Mouse (Mus musculus) hindbrain, postnatal 0 days (tissue): ENCODE results near the gene Fbxo30. TPM values are rescaled to one million over a fixed set of nuclear protein-coding genes. Genes with fewer than 3 reads are reported as not detected.
A peak's percentile ranks its signal among the peaks of the same experiment; 100 is the strongest.
"Not testable (repeated sequence)": the region's sequence is repeated elsewhere in the genome, so short reads cannot be mapped to it uniquely, and the experiment has no call there.

ENCODE experiments used
- ATAC-seq: fragments of 200-750 bp; cut with Nextera tagmentation; 2 replicates; pipeline ENCODE4 v1.8.0; 2017; ENCODE audit warnings: mild to moderate bottlenecking, moderate TSS enrichment, moderate library complexity
- DNase-seq: peaks from one replicate; pipeline ENCODE4 v3.0.0-alpha.2; 2015; ENCODE audit warnings: low spot score
- H3K27ac ChIP-seq: fragments of 300-500 bp; sonication (generic); 2 replicates; pipeline ENCODE4 v1.5.1; 2014; ENCODE audit warnings: mild to moderate bottlenecking
- H3K27me3 ChIP-seq: fragments of 300-500 bp; sonication (generic); 2 replicates; pipeline ENCODE4 v1.6.1; 2014; ENCODE audit warnings: low read length, mixed read lengths; ENCODE audit not compliant: insufficient read depth
- H3K36me3 ChIP-seq: fragments of 300-500 bp; sonication (generic); 2 replicates; pipeline ENCODE4 v1.6.1; 2014; ENCODE audit warnings: low read length, mixed read lengths; ENCODE audit not compliant: insufficient read depth
- H3K4me1 ChIP-seq: fragments of 300-500 bp; sonication (generic); 2 replicates; pipeline ENCODE4 v1.6.1; 2014; ENCODE audit warnings: antibody characterized with exemption, low read length, mixed read lengths; ENCODE audit not compliant: insufficient read depth
- H3K4me2 ChIP-seq: fragments of 300-500 bp; sonication (generic); 2 replicates; pipeline ENCODE4 v1.6.1; 2014; ENCODE audit warnings: low read depth, mild to moderate bottlenecking, low read length, moderate library complexity, mixed read lengths
- H3K4me3 ChIP-seq: fragments of 300-500 bp; sonication (generic); 2 replicates; pipeline ENCODE4 v1.5.1; 2014; ENCODE audit warnings: low read length
- H3K9ac ChIP-seq: fragments of 300-500 bp; sonication (generic); replicated peaks from 2 replicates; pipeline ENCODE4 v1.6.1; 2014; ENCODE audit warnings: mild to moderate bottlenecking, low read length, moderate library complexity, mixed read lengths
- H3K9me3 ChIP-seq: fragments of 300-500 bp; sonication (generic); 2 replicates; pipeline ENCODE4 v1.6.1; 2016; ENCODE audit warnings: low read length, mixed read lengths
- CTCF ChIP-seq: IDR thresholded peaks from 2 replicates; pipeline ENCODE4 v1.5.1; 2016; ENCODE audit warnings: antibody characterized with exemption, control low read depth, low read depth
- WGBS: fragments of 180-500 bp; shearing (Covaris S2); extraction: QIAGEN DNeasy Blood & Tissue Kit; methylation state at CpG from one replicate; pipeline ENCODE4 v1.1.7; 2014; 5-methylcytosine and 5-hydroxymethylcytosine counted together
- polyA plus RNA-seq: library from polyadenylated mRNA; unstranded; fragments of >200 nt; fragmentation: Nextera tagmentation; extraction: Ambion mirVana; gene quantifications from 2 replicates; pipeline ENCODE4 v1.2.1, GENCODE M21; 2015
- total RNA-seq: library from RNA; depleted of rRNA; stranded (reverse); fragments of >200 nt; gene quantifications from 2 replicates; pipeline ENCODE4 v1.2.3, GENCODE M21; 2014; rRNA removed

Fbxo30 gene
- total RNA-seq (7.6 and 8.8 TPM in 2 replicates), polyA plus RNA-seq (11.3 and 12.2 TPM in 2 replicates)

DNA sequence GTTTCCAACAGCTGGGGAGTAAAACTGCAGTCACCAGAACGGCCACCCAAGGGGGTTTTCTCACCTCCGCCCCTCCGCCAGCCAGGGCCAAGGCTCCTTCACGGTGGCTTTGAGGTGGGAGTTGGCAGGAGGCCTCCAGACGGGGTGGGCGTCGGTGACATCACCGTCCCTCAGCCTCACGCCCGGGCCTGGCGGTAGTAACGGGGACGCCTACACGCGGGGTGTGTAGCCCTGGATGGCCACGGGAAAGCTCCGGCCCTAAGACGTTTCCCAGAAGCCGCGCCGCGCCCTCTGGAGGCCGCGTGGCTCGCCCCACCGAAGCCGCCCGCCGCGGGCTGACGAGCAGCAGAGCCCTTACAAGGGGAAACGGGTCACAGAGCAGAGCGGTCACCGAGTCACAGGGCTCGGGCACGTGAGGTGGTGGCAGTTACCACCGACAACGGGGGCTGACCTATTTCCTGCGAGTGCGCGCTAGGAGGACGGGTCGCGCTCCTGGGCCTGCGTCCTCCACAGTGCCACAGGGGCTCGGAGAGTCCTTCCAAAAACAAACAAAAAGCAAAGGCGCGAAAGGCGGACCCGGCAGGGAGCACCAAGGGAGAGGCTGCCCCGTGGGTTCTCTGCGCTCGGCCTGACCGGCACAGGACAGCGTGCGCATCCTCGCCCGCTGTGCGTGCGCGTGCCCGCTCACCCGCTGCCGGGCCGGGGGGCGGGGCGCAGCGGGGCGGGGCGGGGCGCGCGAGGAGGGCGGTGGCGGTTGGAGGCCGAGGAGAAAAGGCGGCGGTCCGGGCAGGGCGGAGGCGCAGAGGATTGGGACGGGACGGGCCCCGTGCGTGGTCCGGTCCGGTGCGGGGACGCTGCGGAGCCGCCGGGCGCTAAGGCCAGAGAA, at the start of gene Fbxo30:
Gene Fbxo30, plus strand, starts transcription at position 753 of the 886 bp plus-strand sequence.
- Histone ChIP-seq H3K9ac (peak within 1 kb of the TSS; percentile 87), H3K27me3 (no peaks in the 10 kb centered on the region), H3K9me3 (no peaks in the 10 kb centered on the region), H3K27ac (peak within 1 kb of the TSS; percentile 98), H3K4me3 (peak within 1 kb of the TSS; percentile 99), H3K4me1 (no peaks in the 10 kb centered on the region), H3K4me2 (peak within 1 kb of the TSS; percentile 84), H3K36me3 (no peaks in the 10 kb centered on the region)
- WGBS, result under 1% methylated on average over 78 of the region's 93 CpGs
- TF ChIP-seq CTCF, result peak; percentile 19; the same call in 1 of the 2 replicates
- DNase-seq (peak; percentile 92), ATAC-seq (peak; percentile 95)

DNA sequence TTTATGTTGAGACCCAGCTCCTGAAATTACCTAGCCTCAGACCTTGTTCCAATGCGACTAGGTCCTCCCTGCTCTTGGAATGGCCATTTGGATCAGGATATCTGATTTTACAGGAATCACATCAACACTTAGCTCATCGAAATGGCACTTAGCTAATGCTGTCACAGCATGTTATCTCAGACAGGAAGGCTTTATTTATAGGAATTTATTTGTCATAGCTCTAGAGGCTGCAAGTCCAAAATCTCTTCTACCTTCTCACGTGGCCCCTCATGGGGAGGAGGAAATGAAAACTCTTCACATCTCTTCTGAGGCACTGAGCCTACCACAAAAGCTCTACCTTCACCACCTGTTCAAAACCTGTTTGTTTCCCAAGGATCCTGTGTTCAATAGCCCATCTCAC, 47.9 kb upstream of the Fbxo30 start:
- WGBS, result 77% methylated on average over 3 of the region's 3 CpGs
- TF ChIP-seq CTCF, result no peak
- H3K4me1 ChIP-seq, result no peaks in the 10 kb centered on the region
- no peak overlapping the region for H3K9ac ChIP-seq
- no peaks in the 10 kb centered on the region for H3K36me3 ChIP-seq
- no peak overlapping the region for H3K4me3 ChIP-seq
- no peaks in the 10 kb centered on the region for H3K27me3 ChIP-seq
- H3K9me3 ChIP-seq, result no peaks in the 10 kb centered on the region
- H3K27ac ChIP-seq, result no peak overlapping the region
- DNase-seq (no peak), ATAC-seq (no peak)
- H3K4me2 ChIP-seq, result no peak overlapping the region

DNA sequence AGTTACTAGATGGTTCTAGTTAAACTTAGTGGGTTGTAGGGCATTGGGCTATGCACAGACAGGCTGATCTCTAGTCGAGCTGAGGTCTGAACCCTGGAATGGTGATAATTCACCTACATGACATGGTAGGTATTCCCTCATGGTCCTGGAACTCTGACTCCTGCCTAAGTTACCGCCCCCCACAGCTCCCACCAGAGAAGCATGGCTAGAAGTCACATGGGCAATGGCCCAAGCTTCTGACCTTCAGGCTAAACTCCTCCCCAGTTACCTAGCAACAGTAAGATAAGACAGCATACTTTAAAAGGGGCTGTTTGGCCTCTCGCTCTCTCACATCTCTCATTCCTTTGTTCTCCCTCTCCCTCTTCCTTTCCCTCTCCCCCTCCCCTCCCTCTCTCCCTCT, 38.1 kb upstream of the Fbxo30 start:
- not testable (repeated sequence) for ATAC-seq, H3K36me3 ChIP-seq, H3K9ac ChIP-seq, H3K9me3 ChIP-seq, H3K4me1 ChIP-seq, H3K27me3 ChIP-seq, H3K4me2 ChIP-seq, H3K4me3 ChIP-seq, DNase-seq, H3K27ac ChIP-seq
- 45% methylated on average over 3 of the region's 3 CpGs for WGBS

DNA sequence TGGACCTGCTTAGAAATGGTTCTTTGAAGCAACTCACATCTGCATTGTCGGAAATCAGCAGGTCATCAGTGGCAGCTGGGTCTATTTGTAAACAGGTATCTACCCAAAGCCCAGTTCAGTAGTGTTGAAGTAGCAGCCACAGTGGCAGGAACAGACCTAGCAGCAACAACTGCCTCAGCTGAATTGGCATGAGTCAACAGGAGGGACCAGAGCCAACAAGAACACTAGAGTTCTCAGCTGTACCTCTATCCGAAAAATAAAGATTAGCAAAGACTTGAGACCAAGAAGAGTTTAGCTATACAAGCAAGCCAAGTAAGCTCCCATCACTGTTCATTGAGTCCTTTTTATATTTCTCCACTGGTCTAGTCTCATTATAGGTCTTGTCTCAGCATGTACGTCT, 32.9 kb upstream of the Fbxo30 start:
- H3K4me3 ChIP-seq, result no peak overlapping the region
- no peak overlapping the region for H3K9ac ChIP-seq
- no peak for TF ChIP-seq CTCF
- no peak overlapping the region for H3K4me2 ChIP-seq
- no peaks in the 10 kb centered on the region for H3K36me3 ChIP-seq
- H3K9me3 ChIP-seq, result no peaks in the 10 kb centered on the region
- no peaks in the 10 kb centered on the region for H3K27me3 ChIP-seq
- ATAC-seq (no peak), DNase-seq (no peak)
- no peak overlapping the region for H3K27ac ChIP-seq
- H3K4me1 ChIP-seq, result no peaks in the 10 kb centered on the region
- 84% methylated on average over 3 of the region's 3 CpGs for WGBS

DNA sequence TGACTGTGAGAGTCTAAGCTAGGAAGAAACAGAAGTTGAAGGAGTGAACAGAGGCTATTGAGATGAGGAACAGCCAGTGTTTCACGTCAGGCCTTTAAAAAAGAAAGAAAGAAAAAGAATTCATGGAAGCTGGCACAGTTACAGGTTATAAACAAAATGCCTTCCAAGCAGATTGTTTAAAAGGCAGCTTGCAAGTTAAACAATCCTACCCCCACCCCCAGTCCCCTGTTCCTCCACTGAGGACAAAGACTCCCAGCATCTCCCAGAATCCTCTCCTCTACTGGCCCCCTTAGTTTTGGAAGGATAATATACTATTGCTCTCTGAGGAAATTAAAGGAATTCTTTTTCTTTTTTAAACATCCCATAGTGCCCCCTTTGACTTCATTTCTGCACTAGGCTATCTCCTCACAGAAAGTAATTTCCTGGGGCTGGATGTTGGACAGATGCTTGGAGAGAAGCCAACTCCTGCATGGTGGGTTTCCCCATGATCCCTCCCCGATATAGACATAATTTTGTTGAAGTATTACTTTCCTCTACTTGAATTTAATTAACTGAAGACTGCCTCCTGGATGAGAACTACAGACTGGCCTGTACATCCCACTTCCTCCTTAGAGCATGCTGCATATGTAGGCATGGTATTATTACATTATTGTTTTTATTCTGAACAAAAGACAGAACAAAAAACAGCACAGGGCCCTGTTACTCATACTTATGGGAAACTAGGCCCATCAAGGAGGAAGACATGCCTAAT, 30.7 kb upstream of the Fbxo30 start:
- ATAC-seq, result no peak
- 44% methylated on average over 2 of the region's 2 CpGs for WGBS

DNA sequence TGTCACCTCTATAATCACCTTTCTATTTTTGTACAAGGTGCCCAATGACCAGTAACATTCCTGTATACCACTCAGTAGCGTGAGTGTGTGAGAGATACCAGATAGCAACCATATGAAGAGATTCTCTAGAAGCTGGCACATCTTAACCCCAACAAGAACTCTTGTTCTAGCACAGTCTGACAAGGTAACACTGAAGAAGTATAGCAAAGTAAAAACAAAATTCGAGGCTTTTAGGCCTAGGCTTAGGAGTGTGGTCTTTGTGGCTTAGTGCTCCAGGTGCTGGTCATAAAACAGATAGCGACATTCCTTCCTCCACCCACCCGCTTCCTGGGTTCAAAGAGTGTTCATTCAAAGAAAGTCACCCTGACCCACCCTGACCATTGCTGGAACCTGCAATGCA, 27.5 kb upstream of the Fbxo30 start:
- not testable (repeated sequence) for H3K4me2 ChIP-seq, H3K36me3 ChIP-seq, H3K4me1 ChIP-seq, DNase-seq, ATAC-seq, H3K9me3 ChIP-seq, H3K4me3 ChIP-seq, H3K27me3 ChIP-seq, H3K9ac ChIP-seq, H3K27ac ChIP-seq
- 91% methylated on average over 4 of the region's 4 CpGs for WGBS

More for the DNA sequence above, 30.7 kb upstream of the Fbxo30 start:
- H3K27me3 ChIP-seq, result no peaks in the 10 kb centered on the region
- no peaks in the 10 kb centered on the region for H3K9me3 ChIP-seq
- H3K4me3 ChIP-seq, result no peak overlapping the region
- no peak overlapping the region for H3K27ac ChIP-seq
- DNase-seq, result peak; percentile 15
- H3K4me1 ChIP-seq, result no peaks in the 10 kb centered on the region
- no peak overlapping the region for H3K9ac ChIP-seq
- no peaks in the 10 kb centered on the region for H3K36me3 ChIP-seq
- H3K4me2 ChIP-seq, result no peak overlapping the region
- no peak for TF ChIP-seq CTCF

DNA sequence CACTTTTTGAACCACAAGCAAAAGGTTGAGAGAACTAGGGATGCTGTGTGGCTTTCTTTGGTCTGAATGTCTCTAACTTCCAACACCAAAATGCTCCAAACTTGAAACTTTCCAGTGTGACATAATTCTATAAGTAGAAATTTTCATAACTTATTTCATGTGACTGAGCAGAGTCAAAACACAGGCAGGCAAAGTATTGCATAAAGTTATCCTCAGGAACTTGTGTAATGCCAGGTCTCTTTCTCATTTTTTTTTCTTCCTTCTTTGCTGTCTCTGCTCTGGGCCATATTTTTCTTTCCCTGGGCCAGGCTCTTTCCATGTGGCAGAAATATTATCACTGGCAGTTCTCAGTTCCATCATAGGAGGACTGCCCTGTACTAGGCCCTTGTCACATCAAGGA, 21.0 kb upstream of the Fbxo30 start:
- no peak for TF ChIP-seq CTCF
- H3K9ac ChIP-seq, result no peak overlapping the region
- H3K9me3 ChIP-seq, result no peaks in the 10 kb centered on the region
- H3K4me1 ChIP-seq, result no peaks in the 10 kb centered on the region
- no peak for DNase-seq
- no peak for ATAC-seq
- no peaks in the 10 kb centered on the region for H3K36me3 ChIP-seq
- no peak overlapping the region for H3K4me2 ChIP-seq
- no peak overlapping the region for H3K27ac ChIP-seq
- H3K4me3 ChIP-seq, result no peak overlapping the region
- H3K27me3 ChIP-seq, result no peaks in the 10 kb centered on the region

DNA sequence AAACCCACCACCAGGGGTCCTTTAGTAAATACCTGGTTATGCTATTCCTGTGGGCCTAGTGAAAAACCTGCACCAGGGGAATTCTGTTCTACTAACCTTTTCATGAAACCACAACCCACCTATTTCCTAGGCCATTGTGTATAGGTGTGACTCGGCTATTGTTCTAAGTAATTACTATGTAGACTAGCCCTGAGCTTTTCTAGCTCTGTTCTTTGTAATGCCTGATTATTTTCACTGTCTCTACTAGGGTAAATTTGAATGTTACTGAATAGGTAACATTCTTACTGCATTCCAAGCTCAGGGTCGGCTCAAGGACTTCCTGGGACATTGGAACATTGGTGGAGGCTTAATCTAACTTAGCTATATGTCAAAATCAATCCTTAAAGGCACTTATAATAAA, 18.8 kb upstream of the Fbxo30 start:
- DNase-seq, H3K9me3 ChIP-seq, ATAC-seq, H3K27ac ChIP-seq, H3K9ac ChIP-seq, H3K36me3 ChIP-seq, H3K4me2 ChIP-seq, H3K27me3 ChIP-seq, H3K4me3 ChIP-seq, H3K4me1 ChIP-seq: not testable (repeated sequence)
- WGBS, result 85% methylated on average over 2 of the region's 2 CpGs

DNA sequence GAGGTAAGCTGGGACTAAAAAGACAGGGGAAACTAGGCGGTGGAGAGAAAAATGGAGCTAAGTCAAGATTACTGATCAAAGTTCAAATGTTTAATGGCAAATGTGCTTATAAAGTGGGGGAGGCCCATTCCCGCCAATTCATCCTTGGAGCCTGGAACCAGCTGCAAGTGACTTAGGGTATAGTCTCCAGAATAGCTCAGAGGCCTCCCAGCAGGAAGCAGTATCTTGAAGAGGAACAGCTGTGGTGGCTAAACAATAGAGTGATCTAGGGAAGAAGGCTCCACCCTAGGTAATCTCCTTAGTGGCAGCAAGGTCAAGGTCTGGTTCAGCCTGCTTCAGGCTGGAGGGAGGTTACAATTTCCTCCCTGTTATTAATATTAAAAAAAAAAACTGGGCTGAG, 17.3 kb upstream of the Fbxo30 start:
- not testable (repeated sequence) for H3K27ac ChIP-seq, H3K4me1 ChIP-seq, H3K27me3 ChIP-seq, DNase-seq, H3K4me2 ChIP-seq, H3K4me3 ChIP-seq, H3K9me3 ChIP-seq, ATAC-seq, H3K9ac ChIP-seq, H3K36me3 ChIP-seq
- WGBS, result 87% methylated on average over 2 of the region's 2 CpGs
